Mouse (Mus musculus): ENCODE results near the gene Tas2r138. TPM values are rescaled to one million over a fixed set of nuclear protein-coding genes. Genes with fewer than 3 reads are reported as not detected.
A peak's percentile ranks its signal among the peaks of the same experiment; 100 is the strongest.

The Tas2r138 gene
- total and polyA plus RNA-seq, 3 experiments = not detected

DNA sequence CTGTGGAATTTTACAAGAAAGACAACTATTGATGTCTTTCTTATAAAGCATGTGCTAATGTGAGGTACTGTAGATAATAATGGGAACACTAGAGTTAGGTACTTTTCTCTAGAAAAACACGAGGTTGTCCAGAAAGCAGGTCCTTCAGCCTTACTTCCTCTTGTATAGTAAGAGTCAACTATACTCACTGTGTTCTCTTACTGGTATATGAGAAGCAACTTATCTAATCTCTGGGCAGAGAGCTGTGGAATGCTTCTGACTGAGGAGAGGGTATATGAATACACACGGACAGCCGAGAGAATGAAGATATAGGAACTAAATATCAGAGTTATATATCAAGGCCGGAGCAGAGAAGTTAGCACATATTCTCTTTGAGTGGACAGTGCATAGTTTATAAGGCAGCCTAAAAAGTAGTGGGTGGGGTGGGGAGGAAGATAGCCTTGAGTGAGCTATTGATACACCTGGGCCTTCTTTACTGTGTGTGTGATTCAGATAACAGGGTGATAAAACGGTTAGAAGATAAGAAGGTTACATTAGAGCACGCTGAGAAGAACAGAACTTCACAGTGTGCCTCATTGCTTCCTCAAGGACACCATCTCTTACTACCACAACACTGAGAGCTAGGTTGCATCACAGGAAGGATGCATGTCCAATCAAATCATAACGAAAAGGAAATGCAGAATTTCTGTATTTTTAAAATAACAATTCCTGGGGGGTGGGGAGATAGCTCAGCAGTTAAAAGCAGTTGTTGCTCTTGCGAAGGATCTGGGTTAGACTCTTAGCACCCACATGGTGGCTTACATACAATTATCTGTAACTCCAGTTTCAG is 27.8 kb upstream of the Tas2r138 start:
- Histone ChIP-seq H3K4me1 (ENCODE audit: control insufficient read depth in 1 of 2, insufficient read depth in 2 of 2, low read length in 2 of 2) (no peaks in the 10 kb centered on the region), H3K27me3 (ENCODE audit: control insufficient read depth in 1 of 2, insufficient read depth in 2 of 2, low read length in 2 of 2) (no peaks in the 10 kb centered on the region), H3K79me2 (ENCODE audit: control insufficient read depth, insufficient read depth, low read length, poor library complexity) (no peaks in the 10 kb centered on the region), H3K36me3 (ENCODE audit: control insufficient read depth in 1 of 2, insufficient read depth in 2 of 2, low read length in 2 of 2) (no peaks in the 10 kb centered on the region), H3K9ac (ENCODE audit: control insufficient read depth, low read depth, low read length, poor library complexity, severe bottlenecking) (no peak overlapping the region), H3K4me3 (ENCODE audit: control insufficient read depth in 1 of 2, insufficient read depth in 1 of 2, low read depth in 2 of 2, low read length in 2 of 2) (no peak overlapping the region), H3K9me3 (replicated peaks; ENCODE audit: insufficient read depth, low read length) (no peaks in the 10 kb centered on the region), H3K27ac (ENCODE audit: control insufficient read depth, low read depth, low read length) (no peak overlapping the region)
- peak; percentile 3 for DNase-seq (ENCODE audit: low read depth, low spot score)
- TF ChIP-seq MXI1 (IDR thresholded peaks at IDR 0.05; ENCODE audit: low read depth, low read length) (no peak), RAD21 (IDR thresholded peaks at IDR 0.05; ENCODE audit: low read depth, low read length) (no peak), KAT2A (conservative IDR thresholded peaks at IDR 0.05; ENCODE audit: low read depth, low read length) (no peak), ETS1 (IDR thresholded peaks at IDR 0.05; ENCODE audit: low read depth, low read length) (no peak), MYC (IDR thresholded peaks at IDR 0.05; ENCODE audit: low read depth, low read length) (no peak)

GRCm38 (mm10) chr6:40637755-40638154 is 24.6 kb upstream of the Tas2r138 start:
- TF ChIP-seq HCFC1 (IDR thresholded peaks at IDR 0.05; ENCODE audit: low read depth, low read length) (no peak), MAFK (IDR thresholded peaks at IDR 0.05; ENCODE audit: borderline replicate concordance, low read depth, low read length) (peak; percentile 73; the same call in 1 of the 2 replicates), MXI1 (IDR thresholded peaks at IDR 0.05; ENCODE audit: low read depth, low read length) (no peak), RCOR1 (IDR thresholded peaks at IDR 0.05; ENCODE audit: low read depth, low read length) (no peak)
- Histone ChIP-seq H3K4me3 (ENCODE audit: control insufficient read depth in 1 of 2, insufficient read depth in 1 of 2, low read depth in 2 of 2, low read length in 2 of 2) (no peak overlapping the region), H3K27ac (ENCODE audit: control insufficient read depth, low read depth, low read length) (no peak overlapping the region), H3K9me3 (replicated peaks; ENCODE audit: insufficient read depth, low read length) (no peaks in the 10 kb centered on the region), H3K4me1 (ENCODE audit: control insufficient read depth in 1 of 2, insufficient read depth in 2 of 2, low read length in 2 of 2) (no peaks in the 10 kb centered on the region), H3K36me3 (ENCODE audit: control insufficient read depth in 1 of 2, insufficient read depth in 2 of 2, low read length in 2 of 2) (no peaks in the 10 kb centered on the region), H3K27me3 (ENCODE audit: control insufficient read depth in 1 of 2, insufficient read depth in 2 of 2, low read length in 2 of 2) (no peaks in the 10 kb centered on the region), H3K79me2 (ENCODE audit: control insufficient read depth, insufficient read depth, low read length, poor library complexity) (no peaks in the 10 kb centered on the region), H3K9ac (ENCODE audit: control insufficient read depth, low read depth, low read length, poor library complexity, severe bottlenecking) (no peak overlapping the region)
- DNase-seq (ENCODE audit: low read depth, low spot score) = no peak

- Histone ChIP-seq H3K4me3 (ENCODE audit: control insufficient read depth in 1 of 2, insufficient read depth in 1 of 2, low read depth in 2 of 2, low read length in 2 of 2) (no peak overlapping the region), H3K4me1 (ENCODE audit: control insufficient read depth in 1 of 2, insufficient read depth in 2 of 2, low read length in 2 of 2) (no peaks in the 10 kb centered on the region), H3K9ac (ENCODE audit: control insufficient read depth, low read depth, low read length, poor library complexity, severe bottlenecking) (no peak overlapping the region), H3K27me3 (ENCODE audit: control insufficient read depth in 1 of 2, insufficient read depth in 2 of 2, low read length in 2 of 2) (no peaks in the 10 kb centered on the region), H3K36me3 (ENCODE audit: control insufficient read depth in 1 of 2, insufficient read depth in 2 of 2, low read length in 2 of 2) (no peaks in the 10 kb centered on the region), H3K9me3 (replicated peaks; ENCODE audit: insufficient read depth, low read length) (no peaks in the 10 kb centered on the region), H3K27ac (ENCODE audit: control insufficient read depth, low read depth, low read length) (no peak overlapping the region), H3K79me2 (ENCODE audit: control insufficient read depth, insufficient read depth, low read length, poor library complexity) (no peaks in the 10 kb centered on the region)
- DNase-seq (ENCODE audit: low read depth, low spot score) = no peak
- TF ChIP-seq HCFC1 (IDR thresholded peaks at IDR 0.05; ENCODE audit: low read depth, low read length) (no peak), MAFK (IDR thresholded peaks at IDR 0.05; ENCODE audit: borderline replicate concordance, low read depth, low read length) (no peak), MAZ (IDR thresholded peaks at IDR 0.05; ENCODE audit: low read depth, low read length) (no peak), CTCF (IDR thresholded peaks at IDR 0.05 in 2 of 3, conservative IDR thresholded peaks at IDR 0.05 in 1 of 3; ENCODE audit: control insufficient read depth in 1 of 3, insufficient read depth in 1 of 3, low read depth in 2 of 3, low read length in 3 of 3, poor library complexity in 1 of 3, severe bottlenecking in 1 of 3) (no peak), EP300 (IDR thresholded peaks at IDR 0.05; ENCODE audit: low read depth in 1 of 2, low read length in 2 of 2) (no peak), NELFE (IDR thresholded peaks at IDR 0.05; ENCODE audit: low read depth, low read length) (no peak), UBTF (IDR thresholded peaks at IDR 0.05; ENCODE audit: borderline replicate concordance, insufficient read depth, low read depth, low read length) (no peak), MYC (IDR thresholded peaks at IDR 0.05; ENCODE audit: low read depth, low read length) (no peak), ETS1 (IDR thresholded peaks at IDR 0.05; ENCODE audit: low read depth, low read length) (no peak), MYB (IDR thresholded peaks at IDR 0.05; ENCODE audit: low read depth, low read length) (no peak), CHD1 (IDR thresholded peaks at IDR 0.05; ENCODE audit: low read depth, low read length) (no peak), GABPA (IDR thresholded peaks at IDR 0.05; ENCODE audit: low read depth, low read length) (no peak), JUND (IDR thresholded peaks at IDR 0.05; ENCODE audit: low read depth, low read length) (no peak), USF1 (IDR thresholded peaks at IDR 0.05; ENCODE audit: low read depth, low read length) (no peak), ELF1 (IDR thresholded peaks at IDR 0.05; ENCODE audit: low read depth, low read length) (no peak)
Measured at GRCm38 (mm10) chr6:40635559-40635958, 22.4 kb upstream of the Tas2r138 start.

Data from MEL (cell line).